Mouse (Mus musculus) embryonic facial prominence, embryonic 15.5 days (tissue): Measurements from ENCODE around the gene Lgr6. TPM values are rescaled to one million over a fixed set of nuclear protein-coding genes. Genes with fewer than 3 reads are reported as not detected.

Experiments used
- ATAC-seq: fragments of 200-750 bp; cut with Nextera tagmentation; 2 replicates; pipeline ENCODE4 v1.8.0; 2017; ENCODE audit warnings: low read depth, moderate TSS enrichment; ENCODE audit not compliant: insufficient number of reproducible peaks, low FRiP score, low TSS enrichment
- H3K27ac ChIP-seq: fragments of 300-500 bp; sonication (generic); replicated peaks from 2 replicates; pipeline ENCODE4 v1.5.1; 2015; ENCODE audit warnings: mild to moderate bottlenecking, inconsistent platforms
- H3K27me3 ChIP-seq: fragments of 300-500 bp; sonication (generic); 2 replicates; pipeline ENCODE4 v1.6.1; 2015; ENCODE audit warnings: inconsistent platforms
- H3K36me3 ChIP-seq: fragments of 300-500 bp; sonication (generic); 2 replicates; pipeline ENCODE4 v1.6.1; 2015; ENCODE audit warnings: mild to moderate bottlenecking, inconsistent platforms
- H3K4me1 ChIP-seq: fragments of 300-500 bp; sonication (generic); 2 replicates; pipeline ENCODE4 v1.6.1; 2015; ENCODE audit warnings: inconsistent platforms
- H3K4me2 ChIP-seq: fragments of 300-500 bp; sonication (generic); replicated peaks from 2 replicates; pipeline ENCODE4 v1.6.1; 2015; ENCODE audit warnings: mild to moderate bottlenecking, inconsistent platforms
- H3K4me3 ChIP-seq: fragments of 300-500 bp; sonication (generic); replicated peaks from 2 replicates; pipeline ENCODE4 v1.5.1; 2015; ENCODE audit warnings: mild to moderate bottlenecking, inconsistent platforms
- H3K9ac ChIP-seq: fragments of 300-500 bp; sonication (generic); 2 replicates; pipeline ENCODE4 v1.6.1; 2015; ENCODE audit warnings: inconsistent platforms
- H3K9me3 ChIP-seq: fragments of 300-500 bp; sonication (generic); replicated peaks from 2 replicates; pipeline ENCODE4 v1.6.1; 2016; ENCODE audit warnings: inconsistent platforms
- WGBS: fragments of 180-500 bp; shearing (Covaris S2); methylation state at CpG from one replicate; pipeline ENCODE4 v1.1.7; 2015; 5-methylcytosine and 5-hydroxymethylcytosine counted together
- polyA plus RNA-seq: library from polyadenylated mRNA; unstranded; fragments of >200 nt; fragmentation: Nextera tagmentation; extraction: Ambion mirVana; gene quantifications from 2 replicates; pipeline ENCODE4 v1.2.1, GENCODE M21; 2015

Lgr6 gene
- polyA plus RNA-seq, 1 experiment from 2014 or later = 14.2 TPM

- no peak for ATAC-seq
- Histone ChIP-seq H3K9ac (no peak overlapping the region), H3K4me1 (peaks cover 43% of the 10 kb centered on the region), H3K36me3 (no peaks in the 10 kb centered on the region), H3K27ac (no peak overlapping the region), H3K27me3 (no peaks in the 10 kb centered on the region), H3K9me3 (no peaks in the 10 kb centered on the region), H3K4me2 (no peak overlapping the region), H3K4me3 (no peak overlapping the region)
- 41% methylated on average over 10 of the region's 10 CpGs for WGBS
Observed at GRCm38 (mm10) chr1:135014921-135015445, 90.1 kb downstream of the Lgr6 start.

- no peak overlapping the region for H3K27ac ChIP-seq
- peaks cover 24% of the 10 kb centered on the region for H3K4me1 ChIP-seq
- H3K4me2 ChIP-seq = no peak overlapping the region
- no peak overlapping the region for H3K9ac ChIP-seq
- ATAC-seq = no peak
- H3K4me3 ChIP-seq = no peak overlapping the region
- no peaks in the 10 kb centered on the region for H3K27me3 ChIP-seq
- H3K9me3 ChIP-seq = no peaks in the 10 kb centered on the region
- no peaks in the 10 kb centered on the region for H3K36me3 ChIP-seq
- 71% methylated on average over 9 of the region's 9 CpGs for WGBS
Observed at GRCm38 (mm10) chr1:135012472-135012871, 92.6 kb downstream of the Lgr6 start.

- WGBS = 73% methylated on average over 5 of the region's 5 CpGs
- no peak overlapping the region for H3K9ac ChIP-seq
- no peak for ATAC-seq
Observed at GRCm38 (mm10) chr1:135011912-135012311, 93.2 kb downstream of the Lgr6 start.

GRCm38 (mm10) chr1:135009833-135010232 is 95.2 kb downstream of the Lgr6 start:
- Histone ChIP-seq H3K9ac (no peak overlapping the region), H3K4me2 (no peak overlapping the region), H3K4me1 (peaks cover 14% of the 10 kb centered on the region), H3K27me3 (no peaks in the 10 kb centered on the region), H3K4me3 (no peak overlapping the region), H3K36me3 (no peaks in the 10 kb centered on the region), H3K27ac (no peak overlapping the region), H3K9me3 (no peaks in the 10 kb centered on the region)
- ATAC-seq = no peak
- WGBS = 70% methylated on average over 3 of the region's 3 CpGs

More at GRCm38 (mm10) chr1:135011912-135012311, 93.2 kb downstream of the Lgr6 start:
- Histone ChIP-seq H3K27me3 (no peaks in the 10 kb centered on the region), H3K36me3 (no peaks in the 10 kb centered on the region), H3K4me1 (peaks cover 24% of the 10 kb centered on the region), H3K9me3 (no peaks in the 10 kb centered on the region), H3K4me2 (no peak overlapping the region), H3K4me3 (no peak overlapping the region), H3K27ac (no peak overlapping the region)

GRCm38 (mm10) chr1:135005696-135006095 is 99.4 kb downstream of the Lgr6 start:
- 33% methylated on average over 7 of the region's 7 CpGs for WGBS
- Histone ChIP-seq H3K4me1 (peaks cover 8% of the 10 kb centered on the region), H3K27me3 (no peaks in the 10 kb centered on the region), H3K4me3 (no peak overlapping the region), H3K9ac (no peak overlapping the region), H3K27ac (no peak overlapping the region), H3K36me3 (no peaks in the 10 kb centered on the region), H3K9me3 (no peaks in the 10 kb centered on the region), H3K4me2 (no peak overlapping the region)
- no peak for ATAC-seq

GRCm38 (mm10) chr1:135003346-135003745 is 101.7 kb downstream of the Lgr6 start:
- Histone ChIP-seq H3K27me3 (no peaks in the 10 kb centered on the region), H3K36me3 (no peaks in the 10 kb centered on the region), H3K9ac (no peak overlapping the region), H3K9me3 (no peaks in the 10 kb centered on the region), H3K4me2 (no peak overlapping the region), H3K4me1 (peaks cover 5% of the 10 kb centered on the region), H3K27ac (no peak overlapping the region), H3K4me3 (no peak overlapping the region)
- WGBS = 62% methylated on average over 4 of the region's 4 CpGs
- ATAC-seq = no peak

DNA sequence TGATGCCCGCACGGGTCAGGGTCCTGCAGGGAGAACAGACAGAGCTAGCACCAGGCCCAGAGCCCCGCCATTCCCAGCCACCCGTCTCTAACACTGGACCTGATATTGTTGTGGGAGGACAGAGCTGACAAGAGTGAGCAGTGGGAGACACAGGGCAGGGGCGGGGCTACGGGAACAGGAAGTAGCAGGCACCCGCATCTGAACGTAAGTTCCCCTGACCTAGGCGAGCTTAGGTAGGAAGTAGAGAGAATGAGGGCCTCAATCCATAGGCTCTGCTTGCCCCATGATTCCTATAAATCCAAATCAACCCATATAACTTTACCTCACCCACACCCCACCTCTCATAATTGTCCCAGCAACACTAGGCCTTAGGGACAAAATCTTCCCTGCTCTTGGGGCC is 104.5 kb downstream of the Lgr6 start:
- WGBS = 83% methylated on average over 9 of the region's 9 CpGs
- no peaks in the 10 kb centered on the region for H3K27me3 ChIP-seq
- H3K36me3 ChIP-seq = no peaks in the 10 kb centered on the region
- H3K4me2 ChIP-seq = no peak overlapping the region
- peaks cover 18% of the 10 kb centered on the region for H3K4me1 ChIP-seq
- no peak overlapping the region for H3K4me3 ChIP-seq
- no peak for ATAC-seq
- H3K9me3 ChIP-seq = no peaks in the 10 kb centered on the region
- H3K9ac ChIP-seq = no peak overlapping the region
- H3K27ac ChIP-seq = no peak overlapping the region

- Histone ChIP-seq H3K36me3 (no peaks in the 10 kb centered on the region), H3K4me2 (no peak overlapping the region), H3K4me3 (no peak overlapping the region), H3K4me1 (peaks cover 17% of the 10 kb centered on the region), H3K27me3 (no peaks in the 10 kb centered on the region), H3K9ac (no peak overlapping the region), H3K9me3 (no peaks in the 10 kb centered on the region), H3K27ac (peak overlapping the region; percentile 22; the same call in 1 of the 2 replicates)
- no peak for ATAC-seq
- 53% methylated on average over 8 of the region's 8 CpGs for WGBS
Observed at GRCm38 (mm10) chr1:134998231-134998630, 106.8 kb downstream of the Lgr6 start.

DNA sequence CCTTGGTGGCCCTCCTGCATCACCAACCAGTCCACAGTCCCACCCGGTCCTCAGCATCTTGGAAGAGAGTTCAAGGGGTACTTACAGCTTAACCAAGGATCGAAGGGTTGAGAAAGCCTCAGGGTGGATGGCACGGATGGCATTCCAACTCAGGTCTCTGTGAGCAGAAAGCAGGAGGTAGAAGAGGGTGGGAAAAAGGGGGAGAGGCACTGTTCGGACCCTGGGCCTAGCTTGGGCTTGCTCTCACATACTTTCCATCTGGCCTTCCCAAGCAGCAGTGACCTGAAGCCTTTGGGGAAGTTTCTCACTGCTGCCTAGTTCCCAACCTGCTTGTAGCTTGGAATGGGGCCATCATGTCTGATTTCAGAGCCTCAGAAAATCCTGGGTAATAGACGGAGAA is 107.5 kb downstream of the Lgr6 start:
- Histone ChIP-seq H3K4me1 (peaks cover 17% of the 10 kb centered on the region), H3K27ac (no peak overlapping the region), H3K36me3 (no peaks in the 10 kb centered on the region), H3K9ac (no peak overlapping the region), H3K4me2 (no peak overlapping the region), H3K4me3 (no peak overlapping the region), H3K9me3 (no peaks in the 10 kb centered on the region), H3K27me3 (no peaks in the 10 kb centered on the region)
- 73% methylated on average over 5 of the region's 5 CpGs for WGBS
- ATAC-seq = no peak

GRCm38 (mm10) chr1:134996471-134996870 is 108.6 kb downstream of the Lgr6 start:
- H3K36me3 ChIP-seq = no peaks in the 10 kb centered on the region
- ATAC-seq = no peak
- H3K4me3 ChIP-seq = no peak overlapping the region
- peaks cover 20% of the 10 kb centered on the region for H3K4me1 ChIP-seq
- no peak overlapping the region for H3K4me2 ChIP-seq
- H3K9ac ChIP-seq = no peak overlapping the region
- H3K27ac ChIP-seq = no peak overlapping the region
- WGBS = 90% methylated on average over 7 of the region's 7 CpGs
- no peaks in the 10 kb centered on the region for H3K9me3 ChIP-seq
- no peaks in the 10 kb centered on the region for H3K27me3 ChIP-seq

DNA sequence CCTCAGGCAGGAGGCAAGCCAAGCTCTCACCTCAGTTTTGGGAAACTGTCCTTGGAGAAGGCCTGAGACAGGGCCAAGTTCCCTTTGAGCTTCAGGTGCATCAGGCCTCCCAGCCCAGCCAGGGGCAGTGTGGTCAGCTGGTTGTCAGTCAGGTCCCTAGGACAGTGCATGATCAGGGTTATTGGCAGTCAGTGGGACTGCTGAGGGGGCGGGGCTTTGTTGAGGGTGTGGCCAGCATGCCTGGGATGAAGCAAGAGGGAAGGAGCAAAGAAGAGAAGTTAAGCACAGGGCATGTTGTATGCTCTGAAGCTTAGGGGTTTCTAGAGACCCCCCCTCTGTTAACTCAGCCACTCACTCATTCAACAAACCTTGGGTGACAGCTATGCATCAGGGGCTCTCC is 109.1 kb downstream of the Lgr6 start:
- H3K36me3 ChIP-seq = no peaks in the 10 kb centered on the region
- no peak overlapping the region for H3K4me3 ChIP-seq
- H3K9me3 ChIP-seq = no peaks in the 10 kb centered on the region
- H3K27me3 ChIP-seq = no peaks in the 10 kb centered on the region
- H3K4me2 ChIP-seq = no peak overlapping the region
- no peak overlapping the region for H3K9ac ChIP-seq
- H3K4me1 ChIP-seq = peaks cover 20% of the 10 kb centered on the region
- 13% methylated on average over 1 of the region's 1 CpGs for WGBS
- H3K27ac ChIP-seq = 0 out of 2 replicates have a peak overlapping the region, but pooled peaks have one; percentile 11
- no peak for ATAC-seq

GRCm38 (mm10) chr1:134995437-134995836 is 109.6 kb downstream of the Lgr6 start:
- 0 out of 2 replicates have a peak, but pooled peaks have one; percentile 32 for ATAC-seq
- Histone ChIP-seq H3K9ac (no peak overlapping the region), H3K4me2 (no peak overlapping the region), H3K27me3 (no peaks in the 10 kb centered on the region), H3K36me3 (no peaks in the 10 kb centered on the region), H3K27ac (0 out of 2 replicates have a peak overlapping the region, but pooled peaks have one; percentile 11), H3K4me3 (no peak overlapping the region), H3K4me1 (peaks cover 20% of the 10 kb centered on the region), H3K9me3 (no peaks in the 10 kb centered on the region)
- 40% methylated on average over 4 of the region's 4 CpGs for WGBS
